Mouse (Mus musculus) forebrain, embryonic 14.5 days (tissue): ENCODE results near the gene Vgll4. TPM values are rescaled to one million over a fixed set of nuclear protein-coding genes. Genes with fewer than 3 reads are reported as not detected.

Experiments used
- ATAC-seq: fragments of 200-750 bp; cut with Nextera tagmentation; 2 replicates; pipeline ENCODE4 v1.8.0; 2017; ENCODE audit warnings: mild to moderate bottlenecking, moderate library complexity
- DNase-seq: peaks from one replicate; pipeline ENCODE4 v3.0.0-alpha.2; 2015; ENCODE audit warnings: low spot score
- H3K27ac ChIP-seq: fragments of 300-500 bp; sonication (generic); 2 replicates; pipeline ENCODE4 v1.5.1; 2014; ENCODE audit warnings: low read depth, mild to moderate bottlenecking, control low read depth, low read length, moderate library complexity
- H3K27me3 ChIP-seq: fragments of 300-500 bp; sonication (generic); replicated peaks from 2 replicates; pipeline ENCODE4 v1.6.1; 2014; ENCODE audit warnings: low read length, control low read depth, mixed read lengths; ENCODE audit not compliant: control insufficient read depth, insufficient read depth
- H3K36me3 ChIP-seq: fragments of 300-500 bp; sonication (generic); 2 replicates; pipeline ENCODE4 v1.6.1; 2014; ENCODE audit warnings: low read length, control low read depth; ENCODE audit not compliant: control insufficient read depth, insufficient read depth
- H3K4me1 ChIP-seq: fragments of 300-500 bp; sonication (generic); 2 replicates; pipeline ENCODE4 v1.6.1; 2014; ENCODE audit warnings: antibody characterized with exemption, low read length, control low read depth; ENCODE audit not compliant: control insufficient read depth, insufficient read depth
- H3K4me2 ChIP-seq: fragments of 300-500 bp; sonication (generic); 2 replicates; pipeline ENCODE4 v1.6.1; 2014; ENCODE audit warnings: mild to moderate bottlenecking, control low read depth, low read length
- H3K4me3 ChIP-seq: fragments of 300-500 bp; sonication (generic); 2 replicates; pipeline ENCODE4 v1.5.1; 2014; ENCODE audit warnings: low read depth, low read length, control low read depth
- H3K9ac ChIP-seq: fragments of 300-500 bp; sonication (generic); 2 replicates; pipeline ENCODE4 v1.6.1; 2014; ENCODE audit warnings: mild to moderate bottlenecking, low read length, control low read depth, moderate library complexity
- H3K9me3 ChIP-seq: fragments of 300-500 bp; sonication (generic); replicated peaks from 2 replicates; pipeline ENCODE4 v1.6.1; 2016; ENCODE audit warnings: low read length, control low read depth, mixed read lengths; ENCODE audit not compliant: control insufficient read depth
- WGBS: fragments of 180-500 bp; shearing (Covaris S2); extraction: QIAGEN DNeasy Blood & Tissue Kit; methylation state at CpG from one replicate; pipeline ENCODE4 v1.1.7; 2014; 5-methylcytosine and 5-hydroxymethylcytosine counted together
- polyA plus RNA-seq: library from polyadenylated mRNA; unstranded; fragments of >200 nt; fragmentation: Nextera tagmentation; extraction: Ambion mirVana; gene quantifications from 2 replicates; pipeline ENCODE4 v1.2.1, GENCODE M21; 2014

The Vgll4 gene
- polyA plus RNA-seq: 44.9 and 54.2 TPM in 2 replicates

- ATAC-seq (peak; percentile 60), DNase-seq (peak; percentile 67)
- peak within 1 kb of the TSS; percentile 100 for H3K4me2 ChIP-seq
- H3K9me3 ChIP-seq: no peaks in the 10 kb centered on the region
- H3K4me1 ChIP-seq: no peaks in the 10 kb centered on the region
- H3K9ac ChIP-seq: peak within 1 kb of the TSS; percentile 72
- WGBS: under 1% methylated on average over 79 of the region's 79 CpGs
- H3K27me3 ChIP-seq: peaks cover 17% of the 10 kb centered on the region
- peak within 1 kb of the TSS; percentile 66 for H3K4me3 ChIP-seq
- H3K27ac ChIP-seq: no peak within 1 kb of the TSS
- no peaks in the 10 kb centered on the region for H3K36me3 ChIP-seq
Measured at GRCm38 (mm10) chr6:114969213-114970120, at the start of gene Vgll4. TSS of gene Vgll4 (minus strand) at chr6:114969994.

GRCm38 (mm10) chr6:115015461-115015860 is 45.7 kb upstream of the Vgll4 start:
- Histone ChIP-seq H3K27ac (no peak overlapping the region), H3K4me2 (no peak overlapping the region), H3K27me3 (no peaks in the 10 kb centered on the region), H3K4me3 (no peak overlapping the region), H3K9me3 (no peaks in the 10 kb centered on the region), H3K36me3 (peaks cover 59% of the 10 kb centered on the region), H3K4me1 (no peaks in the 10 kb centered on the region), H3K9ac (no peak overlapping the region)
- ATAC-seq (no peak), DNase-seq (no peak)
- WGBS: 85% methylated on average over 13 of the region's 13 CpGs

GRCm38 (mm10) chr6:115013574-115013973 is 43.8 kb upstream of the Vgll4 start:
- DNase-seq (no peak), ATAC-seq (no peak)
- 95% methylated on average over 4 of the region's 4 CpGs for WGBS
- Histone ChIP-seq H3K27me3 (no peaks in the 10 kb centered on the region), H3K36me3 (peaks cover 66% of the 10 kb centered on the region), H3K4me1 (no peaks in the 10 kb centered on the region), H3K9ac (no peak overlapping the region), H3K27ac (no peak overlapping the region), H3K4me3 (no peak overlapping the region), H3K9me3 (no peaks in the 10 kb centered on the region), H3K4me2 (no peak overlapping the region)

GRCm38 (mm10) chr6:115011792-115012191 is 42.0 kb upstream of the Vgll4 start:
- H3K36me3 ChIP-seq: peaks cover 62% of the 10 kb centered on the region
- no peak for ATAC-seq
- H3K9me3 ChIP-seq: no peaks in the 10 kb centered on the region
- 54% methylated on average over 8 of the region's 8 CpGs for WGBS
- no peak overlapping the region for H3K27ac ChIP-seq
- H3K27me3 ChIP-seq: no peaks in the 10 kb centered on the region
- H3K4me2 ChIP-seq: no peak overlapping the region
- H3K9ac ChIP-seq: no peak overlapping the region
- DNase-seq: no peak
- no peak overlapping the region for H3K4me3 ChIP-seq
- no peaks in the 10 kb centered on the region for H3K4me1 ChIP-seq

GRCm38 (mm10) chr6:115010815-115011214 is 41.0 kb upstream of the Vgll4 start:
- no peaks in the 10 kb centered on the region for H3K9me3 ChIP-seq
- no peak overlapping the region for H3K27ac ChIP-seq
- H3K4me3 ChIP-seq: no peak overlapping the region
- DNase-seq: no peak
- H3K4me1 ChIP-seq: no peaks in the 10 kb centered on the region
- 91% methylated on average over 9 of the region's 9 CpGs for WGBS
- peaks cover 57% of the 10 kb centered on the region for H3K36me3 ChIP-seq
- no peaks in the 10 kb centered on the region for H3K27me3 ChIP-seq
- no peak overlapping the region for H3K9ac ChIP-seq
- no peak overlapping the region for H3K4me2 ChIP-seq
- ATAC-seq: no peak

GRCm38 (mm10) chr6:115010304-115010703 is 40.5 kb upstream of the Vgll4 start:
- H3K4me2 ChIP-seq: no peak overlapping the region
- no peaks in the 10 kb centered on the region for H3K9me3 ChIP-seq
- no peak overlapping the region for H3K9ac ChIP-seq
- peaks cover 56% of the 10 kb centered on the region for H3K36me3 ChIP-seq
- no peak overlapping the region for H3K27ac ChIP-seq
- no peaks in the 10 kb centered on the region for H3K4me1 ChIP-seq
- ATAC-seq (no peak), DNase-seq (no peak)
- 86% methylated on average over 9 of the region's 9 CpGs for WGBS
- no peaks in the 10 kb centered on the region for H3K27me3 ChIP-seq
- no peak overlapping the region for H3K4me3 ChIP-seq

GRCm38 (mm10) chr6:115007728-115008127 is 37.9 kb upstream of the Vgll4 start:
- Histone ChIP-seq H3K9me3 (no peaks in the 10 kb centered on the region), H3K27ac (no peak overlapping the region), H3K4me3 (no peak overlapping the region), H3K4me1 (no peaks in the 10 kb centered on the region), H3K9ac (peak overlapping the region; percentile 7; the same call in 1 of the 2 replicates), H3K27me3 (no peaks in the 10 kb centered on the region), H3K36me3 (peaks cover 50% of the 10 kb centered on the region), H3K4me2 (no peak overlapping the region)
- DNase-seq (peak; percentile 75), ATAC-seq (peak; percentile 80)
- 24% methylated on average over 5 of the region's 5 CpGs for WGBS

- Histone ChIP-seq H3K27me3 (no peaks in the 10 kb centered on the region), H3K9ac (no peak overlapping the region; the same call in 1 of the 2 replicates), H3K4me1 (no peaks in the 10 kb centered on the region), H3K4me2 (no peak overlapping the region), H3K36me3 (peaks cover 44% of the 10 kb centered on the region), H3K9me3 (no peaks in the 10 kb centered on the region), H3K27ac (0 out of 2 replicates have a peak overlapping the region, but pooled peaks have one; percentile 14), H3K4me3 (no peak overlapping the region)
- 46% methylated on average over 6 of the region's 6 CpGs for WGBS
- DNase-seq (no peak), ATAC-seq (0 out of 2 replicates have a peak, but pooled peaks have one; percentile 29)
Measured at GRCm38 (mm10) chr6:115006948-115007347, 37.2 kb upstream of the Vgll4 start.

- no peak overlapping the region for H3K4me2 ChIP-seq
- H3K9me3 ChIP-seq: no peaks in the 10 kb centered on the region
- ATAC-seq (no peak), DNase-seq (no peak)
- no peak overlapping the region for H3K27ac ChIP-seq
- H3K4me1 ChIP-seq: no peaks in the 10 kb centered on the region
- H3K27me3 ChIP-seq: no peaks in the 10 kb centered on the region
- no peak overlapping the region for H3K9ac ChIP-seq
- H3K4me3 ChIP-seq: no peak overlapping the region
- H3K36me3 ChIP-seq: peaks cover 35% of the 10 kb centered on the region
- 74% methylated on average over 3 of the region's 3 CpGs for WGBS
Measured at GRCm38 (mm10) chr6:115006065-115006464, 36.3 kb upstream of the Vgll4 start.
